Mouse (Mus musculus) CH12F3 (cell line): ENCODE results near the gene Rin1.
"Not testable (repeated sequence)": the region's sequence is repeated elsewhere in the genome, so short reads cannot be mapped to it uniquely, and the experiment has no call there.

ENCODE experiments used
- in situ Hi-C: fragments of 300-500 bp; cut with MboI; formaldehyde crosslinking; loops from 2 replicates; pipeline ENCODE4 v1.14.3; 2020; ENCODE audit warnings: low sequenced_read_pairs

Rin1 gene

GRCm38 (mm10) chr19:5050047-5050905 lies at the start of gene Rin1:
Gene Rin1 (plus strand): TSS chr19:5050481.
- in situ Hi-C loops, result no loop called here

- in situ Hi-C loops, result no loop called here
Observed at GRCm38 (mm10) chr19:5001666-5002406, 48.4 kb upstream of the Rin1 start.

- in situ Hi-C loops, result not testable (repeated sequence)
Observed at GRCm38 (mm10) chr19:5003644-5004043, 46.6 kb upstream of the Rin1 start.

- in situ Hi-C loops, result no loop called here
Observed at GRCm38 (mm10) chr19:5004925-5005324, 45.4 kb upstream of the Rin1 start.

GRCm38 (mm10) chr19:5013138-5013537 lies 37.1 kb upstream of the Rin1 start:
- in situ Hi-C loops, result no loop called here

GRCm38 (mm10) chr19:5014961-5015398 lies 35.3 kb upstream of the Rin1 start:
- in situ Hi-C loops, result no loop called here

- in situ Hi-C loops, result no loop called here
Observed at GRCm38 (mm10) chr19:5016221-5016742, 34.0 kb upstream of the Rin1 start.

GRCm38 (mm10) chr19:5016782-5017181 lies 33.5 kb upstream of the Rin1 start:
- in situ Hi-C loops, result no loop called here

- in situ Hi-C loops, result no loop called here
Observed at GRCm38 (mm10) chr19:5017611-5018010, 32.7 kb upstream of the Rin1 start.

GRCm38 (mm10) chr19:5018191-5018590 lies 32.1 kb upstream of the Rin1 start:
- in situ Hi-C loops, result no loop called here

- in situ Hi-C loops, result no loop called here
Observed at GRCm38 (mm10) chr19:5021416-5021815, 28.9 kb upstream of the Rin1 start.

- in situ Hi-C loops, result no loop called here
Observed at GRCm38 (mm10) chr19:5023621-5024479, 26.4 kb upstream of the Rin1 start, which contains the start of gene Slc29a2. Gene Slc29a2 (plus strand): TSS chr19:5023860.

- in situ Hi-C loops, result no loop called here
Observed at GRCm38 (mm10) chr19:5026111-5026510, 24.2 kb upstream of the Rin1 start.

- in situ Hi-C loops, result no loop called here
Observed at GRCm38 (mm10) chr19:5032686-5033085, 17.6 kb upstream of the Rin1 start.

- in situ Hi-C loops, result no loop called here
Observed at GRCm38 (mm10) chr19:5036577-5036976, 13.7 kb upstream of the Rin1 start.

- in situ Hi-C loops, result no loop called here
Observed at GRCm38 (mm10) chr19:5037678-5038571, 12.4 kb upstream of the Rin1 start.

GRCm38 (mm10) chr19:5038709-5039156 lies 11.5 kb upstream of the Rin1 start, which contains the start of the genes B4gat1 and AC124502.3:
Gene B4gat1 (plus strand): TSS chr19:5038826.
Gene AC124502.3 (plus strand): TSS chr19:5038891.
- in situ Hi-C loops, result no loop called here

- in situ Hi-C loops, result no loop called here
Observed at GRCm38 (mm10) chr19:5039301-5040114, 10.8 kb upstream of the Rin1 start.
